ENCODE assay signal across 8 mouse cellular contexts in the genomic region with DNA sequence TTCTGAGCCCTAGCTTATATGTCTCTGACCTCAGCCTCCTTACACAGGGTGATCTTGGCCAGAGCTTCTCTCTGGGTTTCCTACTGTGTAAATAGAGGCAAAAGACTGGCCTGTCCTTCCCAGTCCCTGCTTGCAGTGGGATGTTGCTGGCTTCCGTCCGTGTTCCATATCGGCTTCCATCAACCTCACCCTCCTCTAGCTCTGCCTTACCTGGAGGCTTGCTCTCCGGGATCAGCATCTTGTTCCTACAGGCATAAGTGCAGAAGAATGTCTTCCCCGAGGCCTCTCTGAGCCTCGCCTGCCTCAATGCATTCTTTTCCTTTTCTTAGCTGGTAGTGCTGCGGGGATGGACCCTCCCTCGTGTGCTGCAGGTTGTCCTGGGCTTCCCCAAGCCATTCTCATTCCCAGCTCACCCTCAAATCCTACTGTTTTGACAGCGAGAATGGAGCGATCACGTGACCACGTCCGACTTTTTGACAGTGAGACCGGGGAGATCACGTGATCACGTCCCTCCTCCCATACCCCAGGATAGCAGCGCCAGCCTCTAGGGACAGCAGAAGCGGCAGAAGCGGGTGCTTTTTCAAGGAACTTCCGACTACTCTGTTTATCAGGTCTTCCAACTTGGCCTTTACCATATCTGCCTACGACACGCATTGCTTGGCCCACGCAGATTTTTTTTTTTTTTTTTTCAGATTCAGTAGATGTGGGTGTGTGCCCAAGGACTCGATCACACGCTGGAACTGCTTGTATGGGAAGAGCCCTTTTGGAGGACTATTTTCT. TPM values are rescaled to one million over a fixed set of nuclear protein-coding genes. Genes with fewer than 3 reads are reported as not detected.
DNase-seq lines count a peak whose midpoint lies in the region; TF ChIP-seq lines count a peak whose summit lies in the region.

No protein-coding gene starts in this region.

- no peak for TF ChIP-seq CTCF in cortical plate, adult 2 months (IDR thresholded peaks at IDR 0.05; ENCODE audit: extremely low read depth, insufficient read depth, low read length)

- peak; percentile 48; the same call in 1 of the 2 replicates for TF ChIP-seq POLR2A in cortical plate, adult 2 months (IDR thresholded peaks at IDR 0.05; ENCODE audit: extremely low read depth, insufficient read depth, low read length)

- H3K27ac ChIP-seq in cortical plate, adult 2 months (ENCODE audit: insufficient read depth, low read length) = no peak overlapping the region

- peak; percentile 84 for DNase-seq in ZHBTc4 (ENCODE audit: low read depth, low spot score)
- DNase-seq in gastrocnemius, adult 8-10 months (ENCODE audit: low spot score in 2 of 2) = peak; percentile 60 to 61
- peak; percentile 39 for DNase-seq in hindlimb bud, embryonic 11.5 days (ENCODE audit: extremely low spot score, low read depth, low spot score)
- DNase-seq in left cerebral cortex, adult 18-20 months (ENCODE audit: low spot score in 2 of 2) = peak; percentile 69 to 79
- peak; percentile 83 for DNase-seq in lung, postnatal 36 days
- peak; percentile 84 for DNase-seq in retina, embryonic 14.5 days (ENCODE audit: low spot score)
- peak; percentile 45 to 47 for DNase-seq in urinary bladder, adult 18-20 months (ENCODE audit: low spot score in 2 of 2)

- H3K4me1 ChIP-seq in cortical plate, adult 2 months (ENCODE audit: control insufficient read depth, insufficient read depth, low read length) = peaks cover 2% of the 10 kb centered on the region; the same call in 1 of the 2 replicates

- H3K4me3 ChIP-seq in cortical plate, adult 2 months (ENCODE audit: insufficient read depth, low read length) = peak overlapping the region; percentile 56

RNA-seq across cellular contexts. Expression of a gene that starts 11.7 kb away (rescaled TPM):
- polyA plus RNA-seq in cortical plate, adult 2 months (2012; rRNA removed) = 0.26 and 0.38 TPM in 2 replicates
- under 1 TPM in 2 of 4 experiments, not detected in 2; 0.47 to 0.91 TPM for total RNA-seq in gastrocnemius, adult 8-10 months (2022)
- total RNA-seq in left cerebral cortex, adult 18-20 months (2021) = under 1 TPM in 1 of 2 experiments, not detected in 1; 0.46 TPM
